Mouse (Mus musculus) forebrain, embryonic 10.5 days (tissue): ENCODE measurements at regions not wholly inside any gene's neighbourhood (a gene's known extent, or its start where the extent isn't known, plus 50 kb on each side); places are given as distances from the start of the nearest gene placed in this dataset.

Source experiments
- DNase-seq: peaks from one replicate; pipeline ENCODE4 v3.0.0-alpha.2; 2017; ENCODE audit warnings: low spot score; ENCODE audit errors: extremely low spot score
- H3K27ac ChIP-seq: fragments of 300-500 bp; sonication (generic); 2 replicates; pipeline ENCODE4 v1.5.1; 2016; ENCODE audit warnings: mild to moderate bottlenecking
- H3K27me3 ChIP-seq: fragments of 300-500 bp; sonication (generic); 2 replicates; pipeline ENCODE4 v1.6.1; 2016; ENCODE audit warnings: mild to moderate bottlenecking; ENCODE audit not compliant: poor library complexity, severe bottlenecking
- H3K36me3 ChIP-seq: fragments of 300-500 bp; sonication (generic); replicated peaks from 2 replicates; pipeline ENCODE4 v1.6.1; 2016; ENCODE audit warnings: mild to moderate bottlenecking, moderate library complexity
- H3K4me1 ChIP-seq: fragments of 300-500 bp; sonication (generic); 2 replicates; pipeline ENCODE4 v1.6.1; 2016
- H3K4me3 ChIP-seq: fragments of 300-500 bp; sonication (generic); 2 replicates; pipeline ENCODE4 v1.5.1; 2016; ENCODE audit warnings: mild to moderate bottlenecking, moderate library complexity
- H3K9me3 ChIP-seq: fragments of 300-500 bp; sonication (generic); 2 replicates; pipeline ENCODE4 v1.6.1; 2016; ENCODE audit warnings: mild to moderate bottlenecking, moderate library complexity
- WGBS: fragments of 180-500 bp; shearing (Covaris S2); methylation state at CpG from one replicate; pipeline ENCODE4 v1.1.7; 2016; 5-methylcytosine and 5-hydroxymethylcytosine counted together

GRCm38 (mm10) chr17:62384053-62384452 is 497.1 kb downstream of the Efna5 start:
- H3K27ac ChIP-seq = no peak overlapping the region
- H3K9me3 ChIP-seq = no peaks in the 10 kb centered on the region
- H3K4me3 ChIP-seq = no peak overlapping the region
- H3K27me3 ChIP-seq = no peaks in the 10 kb centered on the region
- no peak for DNase-seq
- H3K36me3 ChIP-seq = no peaks in the 10 kb centered on the region
- H3K4me1 ChIP-seq = no peaks in the 10 kb centered on the region
- 88% methylated on average over 16 of the region's 16 CpGs for WGBS

GRCm38 (mm10) chr17:62378868-62379417 is 502.2 kb downstream of the Efna5 start:
- H3K4me1 ChIP-seq = no peaks in the 10 kb centered on the region
- H3K27ac ChIP-seq = no peak overlapping the region
- no peak overlapping the region for H3K4me3 ChIP-seq
- no peaks in the 10 kb centered on the region for H3K27me3 ChIP-seq
- 93% methylated on average over 8 of the region's 8 CpGs for WGBS
- H3K9me3 ChIP-seq = no peaks in the 10 kb centered on the region
- no peak for DNase-seq
- no peaks in the 10 kb centered on the region for H3K36me3 ChIP-seq

- Histone ChIP-seq H3K27me3 (no peaks in the 10 kb centered on the region), H3K36me3 (no peaks in the 10 kb centered on the region), H3K4me1 (no peaks in the 10 kb centered on the region), H3K27ac (no peak overlapping the region), H3K9me3 (no peaks in the 10 kb centered on the region), H3K4me3 (no peak overlapping the region)
- DNase-seq = no peak
- WGBS = 85% methylated on average over 3 of the region's 3 CpGs
Measured at GRCm38 (mm10) chr17:62369100-62369499, 512.0 kb downstream of the Efna5 start.

GRCm38 (mm10) chr17:62367937-62368336 is 513.2 kb downstream of the Efna5 start:
- 86% methylated on average over 4 of the region's 4 CpGs for WGBS
- Histone ChIP-seq H3K4me1 (no peaks in the 10 kb centered on the region), H3K4me3 (no peak overlapping the region), H3K27ac (no peak overlapping the region), H3K9me3 (no peaks in the 10 kb centered on the region), H3K36me3 (no peaks in the 10 kb centered on the region), H3K27me3 (no peaks in the 10 kb centered on the region)
- no peak for DNase-seq

- DNase-seq = no peak
- Histone ChIP-seq H3K4me3 (no peak overlapping the region), H3K27me3 (no peaks in the 10 kb centered on the region), H3K27ac (no peak overlapping the region), H3K36me3 (no peaks in the 10 kb centered on the region), H3K4me1 (no peaks in the 10 kb centered on the region), H3K9me3 (no peaks in the 10 kb centered on the region)
Measured at GRCm38 (mm10) chr17:62358323-62358722, 522.8 kb downstream of the Efna5 start.

GRCm38 (mm10) chr17:62337890-62338557 is 543.1 kb downstream of the Efna5 start:
- WGBS = 67% methylated on average over 10 of the region's 10 CpGs
- Histone ChIP-seq H3K4me1 (peaks cover 15% of the 10 kb centered on the region), H3K9me3 (no peaks in the 10 kb centered on the region), H3K27me3 (no peaks in the 10 kb centered on the region), H3K27ac (no peak overlapping the region), H3K4me3 (no peak overlapping the region), H3K36me3 (no peaks in the 10 kb centered on the region)
- no peak for DNase-seq

- Histone ChIP-seq H3K9me3 (no peaks in the 10 kb centered on the region), H3K36me3 (no peaks in the 10 kb centered on the region), H3K27ac (no peak overlapping the region), H3K27me3 (no peaks in the 10 kb centered on the region), H3K4me3 (no peak overlapping the region), H3K4me1 (no peaks in the 10 kb centered on the region)
- WGBS = 92% methylated on average over 4 of the region's 4 CpGs
- no peak for DNase-seq
Measured at GRCm38 (mm10) chr17:62330226-62330625, 550.9 kb downstream of the Efna5 start.

- Histone ChIP-seq H3K4me3 (no peak overlapping the region), H3K27me3 (no peaks in the 10 kb centered on the region), H3K9me3 (no peaks in the 10 kb centered on the region), H3K27ac (no peak overlapping the region), H3K4me1 (no peaks in the 10 kb centered on the region), H3K36me3 (no peaks in the 10 kb centered on the region)
- no peak for DNase-seq
Measured at GRCm38 (mm10) chr17:62326844-62327243, 554.3 kb downstream of the Efna5 start.

GRCm38 (mm10) chr17:62319033-62319432 is 562.1 kb downstream of the Efna5 start:
- Histone ChIP-seq H3K27ac (no peak overlapping the region), H3K27me3 (no peaks in the 10 kb centered on the region), H3K9me3 (no peaks in the 10 kb centered on the region), H3K4me1 (no peaks in the 10 kb centered on the region), H3K36me3 (no peaks in the 10 kb centered on the region), H3K4me3 (no peak overlapping the region)
- no peak for DNase-seq
- 80% methylated on average over 4 of the region's 4 CpGs for WGBS

GRCm38 (mm10) chr17:62310059-62310458 is 571.1 kb downstream of the Efna5 start:
- WGBS = 63% methylated on average over 3 of the region's 3 CpGs
- no peak overlapping the region for H3K27ac ChIP-seq
- H3K4me3 ChIP-seq = no peak overlapping the region
- no peaks in the 10 kb centered on the region for H3K27me3 ChIP-seq
- no peaks in the 10 kb centered on the region for H3K36me3 ChIP-seq
- no peaks in the 10 kb centered on the region for H3K4me1 ChIP-seq
- no peaks in the 10 kb centered on the region for H3K9me3 ChIP-seq
- DNase-seq = no peak

- 89% methylated on average over 2 of the region's 2 CpGs for WGBS
Measured at GRCm38 (mm10) chr17:62307111-62307510, 574.0 kb downstream of the Efna5 start.

GRCm38 (mm10) chr17:62306524-62306923 is 574.6 kb downstream of the Efna5 start:
- no peak for DNase-seq
- 89% methylated on average over 1 of the region's 1 CpGs for WGBS
- Histone ChIP-seq H3K36me3 (no peaks in the 10 kb centered on the region), H3K4me3 (no peak overlapping the region), H3K27ac (no peak overlapping the region), H3K4me1 (no peaks in the 10 kb centered on the region), H3K9me3 (no peaks in the 10 kb centered on the region), H3K27me3 (no peaks in the 10 kb centered on the region)

More at GRCm38 (mm10) chr17:62307111-62307510, 574.0 kb downstream of the Efna5 start:
- H3K36me3 ChIP-seq = no peaks in the 10 kb centered on the region
- no peak for DNase-seq
- no peak overlapping the region for H3K4me3 ChIP-seq
- no peaks in the 10 kb centered on the region for H3K27me3 ChIP-seq
- H3K4me1 ChIP-seq = no peaks in the 10 kb centered on the region
- H3K9me3 ChIP-seq = no peaks in the 10 kb centered on the region
- H3K27ac ChIP-seq = no peak overlapping the region

GRCm38 (mm10) chr17:62305140-62305539 is 576.0 kb downstream of the Efna5 start:
- Histone ChIP-seq H3K27me3 (no peaks in the 10 kb centered on the region), H3K27ac (no peak overlapping the region), H3K36me3 (no peaks in the 10 kb centered on the region), H3K4me1 (no peaks in the 10 kb centered on the region), H3K9me3 (no peaks in the 10 kb centered on the region), H3K4me3 (no peak overlapping the region)
- 87% methylated on average over 3 of the region's 3 CpGs for WGBS
- DNase-seq = no peak

- Histone ChIP-seq H3K27me3 (no peaks in the 10 kb centered on the region), H3K9me3 (no peaks in the 10 kb centered on the region), H3K4me3 (no peak overlapping the region), H3K27ac (no peak overlapping the region), H3K4me1 (peaks cover under 1% of the 10 kb centered on the region; the same call in 1 of the 2 replicates), H3K36me3 (no peaks in the 10 kb centered on the region)
- 90% methylated on average over 3 of the region's 3 CpGs for WGBS
- DNase-seq = no peak
Measured at GRCm38 (mm10) chr17:62304073-62304472, 577.0 kb downstream of the Efna5 start.
